Mouse (Mus musculus): ENCODE data around the gene Olfr139. TPM values are rescaled to one million over a fixed set of nuclear protein-coding genes. Genes with fewer than 3 reads are reported as not detected.

Gene Olfr139
- polyA plus RNA-seq (2014; fragmentation: Nextera tagmentation; extraction: Ambion mirVana): not detected in 2 replicates

DNA sequence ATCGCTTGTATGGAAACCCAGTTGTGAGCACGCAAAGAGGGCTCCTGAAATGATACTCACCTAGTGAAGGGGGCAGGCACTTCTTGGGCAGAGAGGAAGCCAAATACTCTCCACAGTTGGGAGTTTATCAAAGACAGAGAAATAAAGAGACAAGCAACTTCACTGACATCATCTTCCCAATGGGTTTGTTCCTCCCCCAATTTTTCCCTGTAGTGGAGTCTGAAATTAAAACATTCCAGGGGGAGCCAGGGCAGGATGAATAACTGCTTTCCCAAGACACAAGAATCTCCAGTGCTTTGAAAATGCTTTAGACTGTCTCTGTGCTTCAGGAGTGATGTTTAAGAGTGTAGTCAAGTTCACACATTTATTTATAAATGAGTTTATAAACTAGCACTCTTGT is at the start of gene Olfr139, which contains the start of gene Olfr399:
Olfr139 (minus strand) TSS at position 101 of the 400 bp plus-strand sequence.
Olfr399 (minus strand) TSS at position 165 of the 400 bp plus-strand sequence.
- Histone ChIP-seq H3K9ac (ENCODE audit: low read depth, low read length) (no peak within 1 kb of the TSS), H3K4me2 (replicated peaks; ENCODE audit: low read depth, low read length) (no peak within 1 kb of the TSS), H3K4me3 (ENCODE audit: low read length) (no peak within 1 kb of the TSS), H3K36me3 (ENCODE audit: control insufficient read depth, insufficient read depth, low read length) (no peaks in the 10 kb centered on the region), H3K4me1 (ENCODE audit: control insufficient read depth, insufficient read depth, low read length) (no peaks in the 10 kb centered on the region), H3K9me3 (ENCODE audit: control insufficient read depth, low read length) (no peaks in the 10 kb centered on the region), H3K27ac (ENCODE audit: low read depth, low read length) (no peak within 1 kb of the TSS), H3K27me3 (ENCODE audit: control insufficient read depth, insufficient read depth, low read length) (no peaks in the 10 kb centered on the region)
- ATAC-seq (ENCODE audit: low FRiP score, low TSS enrichment): no peak
- WGBS: 85% methylated on average over 2 of the region's 2 CpGs

DNA sequence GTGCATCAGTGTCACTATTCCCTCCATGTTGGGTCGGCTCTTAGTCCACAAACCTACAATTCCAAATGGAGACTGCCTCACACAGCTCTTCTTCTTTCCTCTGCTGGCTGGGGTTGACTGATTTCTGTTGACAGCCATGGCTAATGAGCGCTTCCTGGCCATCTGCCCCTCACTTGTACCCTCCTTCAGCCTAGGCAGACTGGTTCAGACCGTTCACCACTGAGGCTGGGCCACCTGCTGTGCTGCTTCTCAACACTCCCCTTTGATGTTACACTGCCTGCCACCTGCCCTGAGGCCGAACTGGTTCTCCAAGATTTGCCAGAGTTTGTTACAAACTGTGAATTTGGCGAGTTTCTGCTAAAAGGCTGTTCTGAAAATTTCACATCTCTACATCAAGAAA is 48.7 kb upstream of the Olfr139 start:
- H3K4me2 ChIP-seq (replicated peaks; ENCODE audit: low read depth, low read length): no peak overlapping the region
- H3K27ac ChIP-seq (ENCODE audit: low read depth, low read length): no peak overlapping the region
- no peaks in the 10 kb centered on the region for H3K36me3 ChIP-seq (ENCODE audit: control insufficient read depth, insufficient read depth, low read length)
- H3K27me3 ChIP-seq (ENCODE audit: control insufficient read depth, insufficient read depth, low read length): no peaks in the 10 kb centered on the region
- H3K4me3 ChIP-seq (ENCODE audit: low read length): no peak overlapping the region
- H3K4me1 ChIP-seq (ENCODE audit: control insufficient read depth, insufficient read depth, low read length): no peaks in the 10 kb centered on the region
- ATAC-seq (ENCODE audit: low FRiP score, low TSS enrichment): no peak
- H3K9ac ChIP-seq (ENCODE audit: low read depth, low read length): no peak overlapping the region
- 31% methylated on average over 5 of the region's 5 CpGs for WGBS
- H3K9me3 ChIP-seq (ENCODE audit: control insufficient read depth, low read length): peaks cover 9% of the 10 kb centered on the region; the same call in 1 of the 2 replicates

DNA sequence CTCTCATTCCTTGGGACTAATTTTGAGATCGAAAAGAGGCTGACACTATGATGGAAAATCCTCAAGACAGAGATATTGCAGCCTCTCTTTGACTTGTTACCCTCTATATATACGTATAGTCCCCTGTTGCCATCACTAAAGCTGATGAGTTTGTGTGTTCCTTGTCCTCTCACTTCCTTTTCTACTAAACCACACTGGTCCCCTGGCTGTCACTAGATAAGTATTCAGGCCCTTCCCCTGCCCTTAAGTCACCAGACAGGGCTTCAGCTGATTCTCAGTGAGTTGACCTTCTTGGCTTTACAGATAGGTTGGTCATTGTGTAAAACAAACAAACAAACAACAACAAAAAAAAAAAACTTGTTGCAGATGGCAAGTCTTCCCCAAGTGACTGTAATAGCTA is 45.2 kb upstream of the Olfr139 start:
- H3K36me3 ChIP-seq (ENCODE audit: control insufficient read depth, insufficient read depth, low read length): no peaks in the 10 kb centered on the region
- 0 out of 2 replicates have a peak, but pooled peaks cover 2% of the 10 kb centered on the region for H3K9me3 ChIP-seq (ENCODE audit: control insufficient read depth, low read length)
- no peak for ATAC-seq (ENCODE audit: low FRiP score, low TSS enrichment)
- WGBS: 61% methylated on average over 2 of the region's 2 CpGs
- no peak overlapping the region for H3K9ac ChIP-seq (ENCODE audit: low read depth, low read length)
- H3K27me3 ChIP-seq (ENCODE audit: control insufficient read depth, insufficient read depth, low read length): no peaks in the 10 kb centered on the region
- H3K27ac ChIP-seq (ENCODE audit: low read depth, low read length): no peak overlapping the region
- no peak overlapping the region for H3K4me2 ChIP-seq (replicated peaks; ENCODE audit: low read depth, low read length)
- H3K4me1 ChIP-seq (ENCODE audit: control insufficient read depth, insufficient read depth, low read length): no peaks in the 10 kb centered on the region
- H3K4me3 ChIP-seq (ENCODE audit: low read length): no peak overlapping the region

DNA sequence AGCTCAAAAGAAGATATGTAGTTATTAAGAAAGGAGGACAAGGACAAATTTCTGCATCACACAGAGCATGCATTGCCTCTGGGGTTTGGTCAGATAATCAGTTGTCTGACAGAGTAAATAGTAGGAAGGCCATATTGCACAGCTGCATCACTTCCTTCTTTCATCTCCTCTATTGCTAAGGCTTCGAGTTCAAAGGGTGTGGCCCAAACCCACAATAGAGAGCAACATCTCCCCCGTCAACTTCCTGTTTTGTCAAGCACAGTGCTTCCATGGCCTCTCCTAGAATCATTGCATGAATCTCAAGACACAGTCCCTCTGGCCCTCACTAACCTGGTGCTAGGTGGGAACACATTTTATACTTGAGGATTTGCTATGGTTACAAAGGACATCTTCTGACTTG is 44.4 kb upstream of the Olfr139 start:
- Histone ChIP-seq H3K9ac (ENCODE audit: low read depth, low read length) (no peak overlapping the region), H3K4me1 (ENCODE audit: control insufficient read depth, insufficient read depth, low read length) (no peaks in the 10 kb centered on the region), H3K4me3 (ENCODE audit: low read length) (no peak overlapping the region), H3K4me2 (replicated peaks; ENCODE audit: low read depth, low read length) (no peak overlapping the region), H3K27me3 (ENCODE audit: control insufficient read depth, insufficient read depth, low read length) (no peaks in the 10 kb centered on the region), H3K36me3 (ENCODE audit: control insufficient read depth, insufficient read depth, low read length) (no peaks in the 10 kb centered on the region), H3K9me3 (ENCODE audit: control insufficient read depth, low read length) (0 out of 2 replicates have a peak, but pooled peaks cover 2% of the 10 kb centered on the region), H3K27ac (ENCODE audit: low read depth, low read length) (no peak overlapping the region)
- ATAC-seq (ENCODE audit: low FRiP score, low TSS enrichment): no peak
- WGBS: 74% methylated on average over 2 of the region's 2 CpGs

DNA sequence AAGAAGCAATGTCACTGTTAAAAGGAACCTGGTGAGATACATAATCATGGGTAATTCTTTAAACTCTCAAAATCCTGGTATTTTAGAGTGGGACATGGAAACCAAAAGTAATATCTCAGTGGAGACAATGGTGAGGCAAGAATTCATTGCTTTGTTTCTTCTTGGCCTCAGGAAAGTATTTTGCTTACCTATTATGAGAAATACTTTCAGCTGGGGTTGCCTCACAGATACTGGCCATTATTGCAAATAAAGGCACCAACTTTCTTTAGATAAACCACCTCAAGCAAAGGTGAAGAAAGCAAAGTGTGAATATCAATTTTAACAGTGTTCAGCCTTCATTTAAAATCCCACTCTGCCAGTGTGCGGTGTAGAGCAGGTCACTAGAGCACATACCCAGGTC is 13.3 kb upstream of the Olfr139 start, which contains the start of gene Zfp616:
Zfp616 (plus strand) TSS at position 301 of the 400 bp plus-strand sequence.
- ATAC-seq (ENCODE audit: low FRiP score, low TSS enrichment): no peak
- Histone ChIP-seq H3K4me1 (ENCODE audit: control insufficient read depth, insufficient read depth, low read length) (no peaks in the 10 kb centered on the region), H3K9ac (ENCODE audit: low read depth, low read length) (no peak within 1 kb of the TSS), H3K36me3 (ENCODE audit: control insufficient read depth, insufficient read depth, low read length) (no peaks in the 10 kb centered on the region), H3K4me2 (replicated peaks; ENCODE audit: low read depth, low read length) (no peak within 1 kb of the TSS), H3K27me3 (ENCODE audit: control insufficient read depth, insufficient read depth, low read length) (no peaks in the 10 kb centered on the region), H3K9me3 (ENCODE audit: control insufficient read depth, low read length) (no peaks in the 10 kb centered on the region), H3K27ac (ENCODE audit: low read depth, low read length) (no peak within 1 kb of the TSS), H3K4me3 (ENCODE audit: low read length) (no peak within 1 kb of the TSS)
- 89% methylated on average over 1 of the region's 1 CpGs for WGBS

DNA sequence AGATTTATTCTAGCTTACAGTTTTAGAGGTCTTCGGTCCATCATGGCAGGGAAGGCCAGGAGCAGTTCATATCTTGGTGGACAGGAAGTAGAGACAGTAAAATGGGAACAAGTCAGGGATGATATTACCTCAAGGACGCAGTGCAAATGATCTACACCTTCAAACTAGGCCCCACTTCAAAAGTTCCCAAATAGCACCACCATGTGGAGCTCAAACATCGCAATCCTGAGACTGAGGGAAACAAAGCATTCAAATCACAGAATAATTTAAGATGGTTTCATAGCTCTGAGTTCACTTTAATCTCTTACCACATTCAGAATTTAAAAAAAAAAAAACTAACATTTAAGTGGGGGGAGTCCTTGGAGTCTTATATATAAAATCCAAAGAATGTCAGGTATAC is 5.0 kb downstream of the Olfr139 start:
- Histone ChIP-seq H3K27ac (ENCODE audit: low read depth, low read length) (no peak overlapping the region), H3K27me3 (ENCODE audit: control insufficient read depth, insufficient read depth, low read length) (no peaks in the 10 kb centered on the region), H3K4me1 (ENCODE audit: control insufficient read depth, insufficient read depth, low read length) (no peaks in the 10 kb centered on the region), H3K4me2 (replicated peaks; ENCODE audit: low read depth, low read length) (no peak overlapping the region), H3K9me3 (ENCODE audit: control insufficient read depth, low read length) (no peaks in the 10 kb centered on the region), H3K36me3 (ENCODE audit: control insufficient read depth, insufficient read depth, low read length) (no peaks in the 10 kb centered on the region), H3K9ac (ENCODE audit: low read depth, low read length) (no peak overlapping the region), H3K4me3 (ENCODE audit: low read length) (no peak overlapping the region)
- ATAC-seq (ENCODE audit: low FRiP score, low TSS enrichment): no peak
- 72% methylated on average over 3 of the region's 3 CpGs for WGBS

Other genes with a start within 250 kb of the Olfr139 start
- not detected in 2 replicates for gene Olfr392, start 239.5 kb downstream of the Olfr139 start, polyA plus RNA-seq (2014; fragmentation: Nextera tagmentation; extraction: Ambion mirVana)
- not detected in 2 replicates for gene Olfr393, start 205.1 kb downstream of the Olfr139 start, polyA plus RNA-seq (2014; fragmentation: Nextera tagmentation; extraction: Ambion mirVana)
- gene Olfr394, start 165.8 kb downstream of the Olfr139 start, polyA plus RNA-seq (2014; fragmentation: Nextera tagmentation; extraction: Ambion mirVana): not detected in 2 replicates
- not detected in 2 replicates for gene Olfr395, start 147.3 kb downstream of the Olfr139 start, polyA plus RNA-seq (2014; fragmentation: Nextera tagmentation; extraction: Ambion mirVana)
- not detected in 2 replicates for gene Olfr23, start 119.9 kb downstream of the Olfr139 start, polyA plus RNA-seq (2014; fragmentation: Nextera tagmentation; extraction: Ambion mirVana)
- gene Olfr397, start 95.7 kb downstream of the Olfr139 start, polyA plus RNA-seq (2014; fragmentation: Nextera tagmentation; extraction: Ambion mirVana): not detected in 2 replicates
- not detected in 2 replicates for gene Olfr398, start 66.1 kb downstream of the Olfr139 start, polyA plus RNA-seq (2014; fragmentation: Nextera tagmentation; extraction: Ambion mirVana)
- not detected in 2 replicates for gene Olfr399, start 64 bp upstream of the Olfr139 start, polyA plus RNA-seq (2014; fragmentation: Nextera tagmentation; extraction: Ambion mirVana)
- not detected in 2 replicates for gene Zfp616, start 13.4 kb upstream of the Olfr139 start, polyA plus RNA-seq (2014; fragmentation: Nextera tagmentation; extraction: Ambion mirVana)
- not detected in 2 replicates for gene Olfr401, start 57.2 kb upstream of the Olfr139 start, polyA plus RNA-seq (2014; fragmentation: Nextera tagmentation; extraction: Ambion mirVana)
- not detected in 2 replicates for gene Olfr402, start 97.0 kb upstream of the Olfr139 start, polyA plus RNA-seq (2014; fragmentation: Nextera tagmentation; extraction: Ambion mirVana)
- not detected in 2 replicates for gene Olfr403, start 129.7 kb upstream of the Olfr139 start, polyA plus RNA-seq (2014; fragmentation: Nextera tagmentation; extraction: Ambion mirVana)
- gene Olfr43, start 154.8 kb upstream of the Olfr139 start, polyA plus RNA-seq (2014; fragmentation: Nextera tagmentation; extraction: Ambion mirVana): not detected in 2 replicates
- not detected in 2 replicates for gene Olfr406, start 203.3 kb upstream of the Olfr139 start, polyA plus RNA-seq (2014; fragmentation: Nextera tagmentation; extraction: Ambion mirVana)
- not detected in 2 replicates for gene Olfr59, start 227.2 kb upstream of the Olfr139 start, polyA plus RNA-seq (2014; fragmentation: Nextera tagmentation; extraction: Ambion mirVana)